Mouse (Mus musculus): ENCODE measurements around the gene Atp1a3.
A peak's percentile ranks its signal among the peaks of the same experiment; 100 is the strongest.

Atp1a3 gene

GRCm38 (mm10) chr7:24964897-24965535 lies 40.7 kb downstream of the Atp1a3 start:
- DNase-seq (ENCODE audit: low read depth, low spot score), result peak; percentile 73

GRCm38 (mm10) chr7:24964288-24964687 lies 41.5 kb downstream of the Atp1a3 start:
- no peak for DNase-seq (ENCODE audit: low read depth, low spot score)

GRCm38 (mm10) chr7:24955226-24955625 lies 50.5 kb downstream of the Atp1a3 start:
- DNase-seq (ENCODE audit: low read depth, low spot score), result no peak

GRCm38 (mm10) chr7:24954450-24954849 lies 51.3 kb downstream of the Atp1a3 start:
- no peak for DNase-seq (ENCODE audit: low read depth, low spot score)

- no peak for DNase-seq (ENCODE audit: low read depth, low spot score)
Measured at GRCm38 (mm10) chr7:24953966-24954365, 51.8 kb downstream of the Atp1a3 start.

- DNase-seq (ENCODE audit: low read depth, low spot score), result peak; percentile 77
Measured at GRCm38 (mm10) chr7:24949958-24950623, 55.7 kb downstream of the Atp1a3 start.

GRCm38 (mm10) chr7:24948774-24949173 lies 57.0 kb downstream of the Atp1a3 start:
- DNase-seq (ENCODE audit: low read depth, low spot score), result no peak

- DNase-seq (ENCODE audit: low read depth, low spot score), result no peak
Measured at GRCm38 (mm10) chr7:24947316-24948048, 58.3 kb downstream of the Atp1a3 start.

GRCm38 (mm10) chr7:24944257-24944950 lies 61.4 kb downstream of the Atp1a3 start, which contains the start of gene Gm4881:
Gm4881 (minus strand) TSS chr7:24944494.
- no peak for DNase-seq (ENCODE audit: low read depth, low spot score)

GRCm38 (mm10) chr7:24943641-24944040 lies 62.1 kb downstream of the Atp1a3 start:
- DNase-seq (ENCODE audit: low read depth, low spot score), result no peak

- no peak for DNase-seq (ENCODE audit: low read depth, low spot score)
Measured at GRCm38 (mm10) chr7:24931651-24932050, 74.1 kb downstream of the Atp1a3 start.

GRCm38 (mm10) chr7:24930475-24930874 lies 75.3 kb downstream of the Atp1a3 start:
- no peak for DNase-seq (ENCODE audit: low read depth, low spot score)
